Mouse (Mus musculus) layer of hippocampus, adult 18-20 months (tissue): ENCODE results near the gene Chst15. TPM values are rescaled to one million over a fixed set of nuclear protein-coding genes. Genes with fewer than 3 reads are reported as not detected.

Experiments used
- DNase-seq, 2 experiments: peaks; one replicate each; pipeline ENCODE4 v3.0.0; 2022; ENCODE audit warnings: low spot score in 2 of 2
- long read RNA-seq: library from polyadenylated mRNA; stranded (forward); transcript quantifications from one replicate; pipeline ENCODE4 v2.0.0, GENCODE M21; 2021
- total RNA-seq, 2 experiments: library from RNA; stranded (reverse); gene quantifications; 2 replicates each; pipeline ENCODE4 v1.2.3; 2021

The Chst15 gene
- 10 to 100 TPM; 39.3 to 45.0 TPM for total RNA-seq
- long read RNA-seq, full-length matches to known transcripts: 40 of 54 reads
- long read RNA-seq, partial matches to known transcripts: 10 of 54 reads
- long read RNA-seq, other reads (novel, unspliced or antisense): 4 of 54 reads

GRCm38 (mm10) chr7:132317036-132317541 lies at the start of gene Chst15:
Gene Chst15 (minus strand): TSS chr7:132317228.
- peak in 1 of 2 experiments; percentile 61 for DNase-seq

DNA sequence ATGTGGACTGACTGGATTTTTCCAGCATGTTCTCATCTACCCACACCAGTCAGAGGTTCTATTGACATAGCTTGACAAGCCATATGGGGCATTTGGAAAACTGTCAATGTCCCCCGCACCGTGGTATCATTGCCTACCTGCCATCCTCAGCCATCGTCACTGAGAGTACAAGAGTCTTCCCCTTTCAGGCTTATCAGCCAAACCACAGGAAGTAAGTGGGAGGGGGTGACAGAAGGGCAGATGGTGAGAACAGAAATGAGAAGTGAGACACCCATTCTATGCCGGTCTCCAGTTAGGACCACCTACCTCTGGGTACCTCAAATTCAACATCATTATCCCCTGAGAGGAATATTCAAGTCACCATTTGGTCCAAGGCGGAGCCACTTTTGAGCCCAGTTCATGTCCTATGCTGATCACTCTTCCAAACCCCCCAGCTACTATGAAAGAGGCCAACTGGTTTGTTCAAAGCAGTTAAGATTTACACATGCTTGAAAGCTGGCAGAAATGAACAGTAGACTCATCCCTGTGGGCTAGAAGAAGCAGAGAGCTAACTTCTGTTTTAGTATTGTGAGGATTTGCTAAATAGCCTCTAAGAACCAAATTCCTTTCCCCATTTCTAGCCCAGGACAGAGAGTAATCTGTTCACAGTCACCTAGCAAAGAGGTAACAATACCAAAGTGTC lies 48.8 kb upstream of the Chst15 start:
- peak in 1 of 2 experiments; percentile 30 for DNase-seq

GRCm38 (mm10) chr7:132365111-132365510 lies 48.1 kb upstream of the Chst15 start:
- DNase-seq: no peak

- DNase-seq: no peak
Observed at GRCm38 (mm10) chr7:132364506-132364905, 47.5 kb upstream of the Chst15 start.

DNA sequence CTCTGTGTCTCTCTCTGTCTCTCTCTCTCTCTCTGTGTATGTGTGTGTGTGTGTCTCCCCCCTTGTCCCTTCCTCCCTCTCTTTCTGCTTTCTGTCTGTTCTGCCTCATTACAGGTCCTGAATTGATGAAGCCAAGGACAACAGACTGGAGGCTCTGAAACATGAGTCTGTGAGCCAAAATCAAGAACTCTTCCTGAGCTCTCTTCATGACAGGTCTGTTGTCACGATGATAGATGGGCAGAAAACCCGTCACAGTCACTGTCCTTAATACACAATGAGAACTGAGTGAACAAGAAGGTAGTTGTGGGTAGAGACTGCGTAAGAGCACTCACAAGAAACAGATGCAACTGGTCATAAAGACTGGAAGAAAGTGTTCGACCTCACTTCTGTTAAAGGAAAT lies 43.3 kb upstream of the Chst15 start:
- DNase-seq: no peak

- DNase-seq: no peak
Observed at GRCm38 (mm10) chr7:132358709-132359108, 41.7 kb upstream of the Chst15 start.

DNA sequence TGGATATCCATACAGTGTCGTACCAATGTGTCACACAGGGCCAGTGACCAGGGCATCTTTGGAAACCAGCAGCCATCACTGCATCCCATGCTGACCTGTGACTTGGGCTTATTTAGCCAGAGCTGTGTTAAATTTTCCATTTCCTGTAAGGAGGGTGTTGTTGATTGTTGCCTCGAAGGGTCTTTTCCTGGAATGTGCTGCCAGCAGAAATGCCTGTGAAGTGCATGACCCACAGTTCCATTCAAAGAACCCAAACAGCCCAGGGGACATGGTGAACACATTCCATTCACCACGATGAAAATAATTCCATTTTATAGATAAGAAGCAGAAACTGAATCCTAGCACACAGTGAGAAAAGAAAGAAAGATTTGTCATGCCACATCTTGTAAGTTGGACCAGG lies 41.2 kb upstream of the Chst15 start:
- DNase-seq: no peak

DNA sequence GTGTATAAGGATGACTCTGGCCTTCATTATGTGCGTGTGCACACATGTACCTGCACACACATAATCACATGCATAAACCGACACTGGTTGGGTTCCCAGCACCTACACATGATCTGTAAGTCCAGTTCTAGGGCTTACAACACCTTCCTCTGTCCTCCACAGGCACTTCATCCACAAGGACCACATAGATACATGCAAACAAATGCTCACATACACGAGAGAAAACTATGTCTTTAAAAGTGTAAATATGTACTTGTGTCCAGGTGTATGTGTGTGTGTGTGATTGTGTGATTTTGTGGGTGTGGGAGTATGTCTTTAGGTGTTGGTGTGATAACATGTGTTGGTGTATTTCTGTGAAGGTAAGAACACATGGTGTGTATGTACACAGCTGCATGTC lies 40.8 kb upstream of the Chst15 start:
- DNase-seq: no peak

- DNase-seq: no peak
Observed at GRCm38 (mm10) chr7:132356881-132357840, 40.1 kb upstream of the Chst15 start.

- no peak for DNase-seq
Observed at GRCm38 (mm10) chr7:132356185-132356584, 39.2 kb upstream of the Chst15 start.

DNA sequence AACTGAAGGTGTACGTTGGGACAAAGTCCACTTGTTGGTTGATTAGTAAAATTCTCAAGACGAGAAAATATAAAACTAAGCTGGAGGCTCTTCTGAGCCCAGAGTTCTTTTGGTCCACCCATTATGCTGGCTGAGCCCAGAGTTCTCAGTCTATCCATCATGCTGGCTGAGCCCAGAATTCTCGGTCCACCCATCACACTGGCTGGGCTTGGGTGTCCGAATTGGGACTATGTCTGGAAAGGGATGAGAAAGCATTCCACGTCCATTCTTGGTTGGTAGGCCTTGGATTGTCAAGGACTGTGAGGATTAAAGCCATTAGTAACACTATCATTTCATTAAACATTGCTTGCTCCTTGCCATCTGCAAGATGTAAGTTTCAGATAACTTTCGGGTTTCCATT lies 38.7 kb upstream of the Chst15 start:
- DNase-seq: no peak

DNA sequence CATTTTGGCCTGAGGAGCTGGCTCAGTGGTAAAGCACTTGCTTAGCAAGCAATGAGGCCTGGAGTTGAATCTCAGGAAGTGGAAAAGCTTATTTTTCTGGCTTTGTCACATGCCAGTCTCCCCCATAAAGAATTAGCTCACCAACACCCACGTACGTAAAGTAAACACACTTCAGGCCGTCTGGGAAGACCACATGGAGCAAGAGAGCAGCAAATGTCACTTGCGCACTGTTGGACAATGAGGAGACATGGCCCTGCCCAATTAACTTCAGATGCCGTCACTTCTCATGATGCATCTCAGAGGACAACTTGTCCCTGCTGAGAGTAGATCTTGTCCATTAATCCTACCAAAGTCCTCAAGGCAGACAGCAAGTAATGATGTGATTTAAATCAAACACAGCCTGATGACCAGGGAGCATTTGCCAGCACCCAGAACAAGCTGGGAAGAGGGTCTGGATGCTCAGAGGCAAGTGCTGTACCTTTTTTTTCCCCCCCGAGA lies 32.1 kb upstream of the Chst15 start:
- no peak for DNase-seq

GRCm38 (mm10) chr7:132347273-132348045 lies 30.4 kb upstream of the Chst15 start:
- no peak for DNase-seq

- DNase-seq: no peak
Observed at GRCm38 (mm10) chr7:132345526-132346070, 28.6 kb upstream of the Chst15 start.

- DNase-seq: no peak
Observed at GRCm38 (mm10) chr7:132344606-132345005, 27.6 kb upstream of the Chst15 start.

GRCm38 (mm10) chr7:132343900-132344299 lies 26.9 kb upstream of the Chst15 start:
- DNase-seq: no peak

DNA sequence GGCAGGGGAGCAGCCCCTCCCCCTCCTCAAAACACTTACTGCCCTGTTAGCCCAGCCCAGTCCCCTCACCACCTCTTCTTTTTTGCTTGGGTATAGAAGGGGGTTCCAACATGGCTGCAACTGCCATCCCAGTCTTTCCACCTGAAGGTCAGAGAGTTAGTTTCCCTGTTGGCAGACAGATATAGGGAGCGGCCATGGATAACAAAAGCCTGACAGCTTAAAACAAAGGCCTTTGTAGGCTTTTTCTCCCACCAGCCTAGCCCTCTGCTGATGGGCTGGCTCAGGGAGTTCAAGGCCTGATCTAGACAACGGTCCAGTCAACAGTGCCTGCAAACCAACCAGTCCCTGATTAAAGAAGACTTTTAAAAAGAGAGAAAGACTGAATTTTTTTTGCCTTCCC lies 26.1 kb upstream of the Chst15 start:
- DNase-seq: no peak

GRCm38 (mm10) chr7:132339041-132339839 lies 22.2 kb upstream of the Chst15 start:
- DNase-seq: no peak

- no peak for DNase-seq
Observed at GRCm38 (mm10) chr7:132338350-132338749, 21.3 kb upstream of the Chst15 start.
